Mouse (Mus musculus) brown adipose tissue, adult 24 weeks (tissue): ENCODE measurements at regions not wholly inside any gene's neighbourhood (a gene's known extent, or its start where the extent isn't known, plus 50 kb on each side); places are given as distances from the start of the nearest gene placed in this dataset.

Source experiments
- H3K27ac ChIP-seq: fragments of 200-500 bp; replicated peaks from 2 replicates; pipeline ENCODE4 v1.5.1; 2012; ENCODE audit warnings: low read depth, mild to moderate bottlenecking, low read length
- H3K4me1 ChIP-seq: fragments of 200-500 bp; 2 replicates; pipeline ENCODE4 v1.6.1; 2012; ENCODE audit warnings: low read length, mixed read lengths; ENCODE audit not compliant: control insufficient read depth, insufficient read depth, insufficient read length
- H3K4me3 ChIP-seq: fragments of 200-500 bp; 2 replicates; pipeline ENCODE4 v1.5.1; 2012; ENCODE audit warnings: low read depth, mild to moderate bottlenecking, low read length, moderate library complexity; ENCODE audit not compliant: insufficient read depth

DNA sequence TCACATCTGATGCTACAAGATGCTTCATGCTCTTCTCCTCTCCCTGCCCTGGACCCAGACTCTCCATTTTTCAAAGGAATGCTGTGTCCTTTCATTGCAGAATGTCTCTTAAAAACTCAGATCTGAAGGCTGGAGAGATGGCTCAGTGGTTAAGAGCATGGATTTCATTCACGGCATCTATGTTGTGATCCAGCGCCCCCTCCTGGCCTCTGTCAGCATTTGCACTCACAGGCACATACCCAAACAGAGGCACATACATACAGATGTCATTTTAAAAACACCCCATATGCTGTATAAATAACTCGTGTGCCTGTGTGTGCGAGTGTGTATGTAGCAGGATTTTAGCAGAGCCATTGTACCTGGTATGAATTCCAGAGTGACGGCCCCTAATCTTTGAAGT lies 73.8 kb upstream of the Slc22a12 start:
- no peak overlapping the region for H3K27ac ChIP-seq
- H3K4me3 ChIP-seq, result no peak overlapping the region
- H3K4me1 ChIP-seq, result peaks cover 3% of the 10 kb centered on the region

DNA sequence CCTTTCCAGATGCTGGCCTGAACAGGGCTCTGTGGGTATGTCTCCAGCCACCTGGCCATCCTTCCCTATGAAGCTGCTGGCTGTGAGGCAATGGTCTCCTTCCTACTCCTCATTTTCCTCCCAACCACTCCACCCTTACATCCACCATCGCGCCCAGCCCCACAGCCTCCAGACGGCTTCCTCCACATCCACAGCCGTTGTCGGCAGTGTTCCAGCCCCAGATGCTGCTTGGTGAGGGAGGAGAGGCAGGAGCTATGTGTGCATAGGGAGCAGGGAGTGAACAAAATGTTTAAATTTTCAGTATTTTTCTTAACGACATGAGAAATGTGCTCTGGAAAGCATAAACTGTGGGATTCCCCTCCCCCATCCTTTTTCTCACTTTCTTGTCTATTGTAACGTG lies 69.6 kb upstream of the Slc22a12 start:
- Histone ChIP-seq H3K4me3 (no peak overlapping the region), H3K4me1 (no peaks in the 10 kb centered on the region), H3K27ac (no peak overlapping the region)

DNA sequence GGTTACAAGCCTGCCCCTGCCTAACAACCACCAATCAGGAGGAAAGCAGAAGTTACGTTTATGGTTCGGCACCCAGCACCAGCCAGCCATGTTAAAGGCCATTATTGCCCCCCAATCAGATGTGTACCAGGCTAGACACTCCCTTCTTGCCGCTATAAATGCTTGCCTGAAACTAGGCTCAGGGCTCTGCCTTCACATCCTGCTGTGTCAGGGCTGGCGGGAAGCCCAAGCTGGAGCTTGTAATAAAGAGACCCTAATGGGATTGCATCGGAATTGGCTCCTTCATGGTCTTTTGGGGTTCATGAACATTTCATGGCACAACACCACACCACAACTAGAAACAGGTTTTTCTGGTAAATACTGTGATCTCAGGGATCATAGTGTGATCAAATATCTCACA lies 69.1 kb upstream of the Slc22a12 start:
- no peak overlapping the region for H3K4me3 ChIP-seq
- no peaks in the 10 kb centered on the region for H3K4me1 ChIP-seq
- no peak overlapping the region for H3K27ac ChIP-seq

DNA sequence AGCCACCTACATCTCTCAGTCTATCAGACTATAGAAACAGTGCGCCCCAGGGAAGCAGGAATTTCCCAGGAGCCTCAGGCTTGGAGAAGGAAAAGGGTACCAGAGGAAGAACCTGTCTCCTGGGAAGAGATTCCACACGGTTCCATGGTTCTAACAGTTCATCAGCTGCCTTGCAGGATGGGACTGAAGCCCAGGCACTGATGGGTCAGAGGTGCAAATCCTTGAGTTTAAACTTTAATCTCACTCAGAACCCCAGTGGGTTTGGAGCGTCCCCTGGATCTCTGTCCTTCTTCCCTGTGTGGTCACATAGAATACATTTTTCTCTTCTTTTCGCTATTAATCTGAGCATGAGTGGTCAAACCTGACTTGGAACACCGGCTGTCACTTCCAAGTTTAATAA lies 67.9 kb upstream of the Slc22a12 start:
- Histone ChIP-seq H3K4me3 (no peak overlapping the region), H3K27ac (no peak overlapping the region), H3K4me1 (no peaks in the 10 kb centered on the region)

- H3K4me1 ChIP-seq, result no peaks in the 10 kb centered on the region
- no peak overlapping the region for H3K4me3 ChIP-seq
- H3K27ac ChIP-seq, result no peak overlapping the region
Observed at GRCm38 (mm10) chr19:6610051-6610450, 67.2 kb upstream of the Slc22a12 start.

- H3K4me3 ChIP-seq, result no peak overlapping the region
- H3K27ac ChIP-seq, result no peak overlapping the region
- no peaks in the 10 kb centered on the region for H3K4me1 ChIP-seq
Observed at GRCm38 (mm10) chr19:6607501-6607900, 64.7 kb upstream of the Slc22a12 start.

DNA sequence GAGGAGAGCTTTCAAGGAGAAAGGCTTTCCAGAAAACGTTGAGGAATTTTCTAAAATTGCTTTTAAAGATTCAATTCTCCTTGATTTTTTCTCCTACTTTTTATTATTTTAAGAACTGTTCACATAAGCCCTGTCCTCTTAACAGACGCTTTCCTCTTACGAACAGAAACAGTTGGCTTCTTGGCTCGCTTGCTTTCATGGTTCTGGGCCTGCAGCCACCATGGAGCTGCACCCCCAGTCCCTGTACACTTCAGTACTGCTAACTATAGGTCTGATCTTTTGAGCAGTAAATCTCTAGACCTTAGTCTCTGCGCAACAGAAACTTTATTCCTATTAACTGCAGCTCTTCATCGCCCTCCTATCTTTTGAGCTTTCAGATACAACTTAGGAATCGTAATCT lies 63.8 kb upstream of the Slc22a12 start:
- Histone ChIP-seq H3K4me1 (no peaks in the 10 kb centered on the region), H3K4me3 (no peak overlapping the region), H3K27ac (no peak overlapping the region)

DNA sequence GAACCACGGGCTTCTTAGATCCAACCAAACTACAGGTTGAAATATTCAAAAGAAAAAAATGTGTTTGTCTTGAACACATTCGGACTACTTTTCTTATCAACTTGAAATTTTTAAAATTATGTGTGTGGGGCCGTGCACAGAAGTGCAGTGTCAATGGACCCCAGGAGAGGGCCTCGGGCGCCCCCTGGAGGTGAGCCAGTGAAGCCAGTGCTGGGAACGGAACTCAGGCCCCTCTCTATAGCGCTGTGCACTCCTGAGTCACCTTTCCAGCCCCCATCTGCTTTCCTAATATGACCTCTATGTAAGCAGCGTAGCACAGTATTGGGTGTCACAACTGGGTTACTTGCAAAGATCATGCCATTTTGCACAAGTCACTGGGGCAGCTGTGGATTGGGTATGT lies 61.9 kb upstream of the Slc22a12 start:
- Histone ChIP-seq H3K27ac (no peak overlapping the region), H3K4me1 (no peaks in the 10 kb centered on the region; the same call in 1 of the 2 replicates), H3K4me3 (no peak overlapping the region)

- H3K27ac ChIP-seq, result no peak overlapping the region
- peaks cover 4% of the 10 kb centered on the region; the same call in 1 of the 2 replicates for H3K4me1 ChIP-seq
- H3K4me3 ChIP-seq, result no peak overlapping the region
Observed at GRCm38 (mm10) chr19:6600873-6601530, 58.2 kb upstream of the Slc22a12 start.

DNA sequence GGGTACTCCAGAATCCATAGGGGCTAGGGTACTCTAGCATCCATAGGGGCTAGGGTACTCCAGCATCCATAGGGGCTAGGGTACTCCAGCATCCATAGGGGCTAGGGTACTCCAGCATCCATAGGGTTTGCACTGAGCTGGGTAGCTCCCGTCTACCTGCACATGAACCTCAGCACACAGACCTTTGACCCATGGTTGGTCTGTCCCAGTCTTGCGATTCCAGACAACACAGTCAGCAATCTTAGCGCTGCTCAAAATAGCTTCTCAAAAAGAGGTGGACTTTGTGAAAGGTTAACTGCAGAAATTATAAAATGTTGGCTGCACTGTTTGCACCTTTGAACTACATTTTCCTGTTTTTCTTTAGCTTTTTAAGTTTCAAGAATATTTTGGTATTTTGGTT lies 56.4 kb upstream of the Slc22a12 start:
- peaks cover 4% of the 10 kb centered on the region; the same call in 1 of the 2 replicates for H3K4me1 ChIP-seq
- H3K4me3 ChIP-seq, result no peak overlapping the region
- H3K27ac ChIP-seq, result peak overlapping the region; percentile 40; the same call in 1 of the 2 replicates

- H3K4me3 ChIP-seq, result no peak overlapping the region
- no peak overlapping the region for H3K27ac ChIP-seq
- H3K4me1 ChIP-seq, result peaks cover 4% of the 10 kb centered on the region; the same call in 1 of the 2 replicates
Observed at GRCm38 (mm10) chr19:6598186-6598585, 55.4 kb upstream of the Slc22a12 start.

GRCm38 (mm10) chr19:6595801-6596200 lies 53.0 kb upstream of the Slc22a12 start:
- H3K27ac ChIP-seq, result no peak overlapping the region
- no peak overlapping the region for H3K4me3 ChIP-seq
- peaks cover 4% of the 10 kb centered on the region; the same call in 1 of the 2 replicates for H3K4me1 ChIP-seq
